Comparison of ENCODE assay signal across 9 mouse cellular contexts in the genomic region with DNA sequence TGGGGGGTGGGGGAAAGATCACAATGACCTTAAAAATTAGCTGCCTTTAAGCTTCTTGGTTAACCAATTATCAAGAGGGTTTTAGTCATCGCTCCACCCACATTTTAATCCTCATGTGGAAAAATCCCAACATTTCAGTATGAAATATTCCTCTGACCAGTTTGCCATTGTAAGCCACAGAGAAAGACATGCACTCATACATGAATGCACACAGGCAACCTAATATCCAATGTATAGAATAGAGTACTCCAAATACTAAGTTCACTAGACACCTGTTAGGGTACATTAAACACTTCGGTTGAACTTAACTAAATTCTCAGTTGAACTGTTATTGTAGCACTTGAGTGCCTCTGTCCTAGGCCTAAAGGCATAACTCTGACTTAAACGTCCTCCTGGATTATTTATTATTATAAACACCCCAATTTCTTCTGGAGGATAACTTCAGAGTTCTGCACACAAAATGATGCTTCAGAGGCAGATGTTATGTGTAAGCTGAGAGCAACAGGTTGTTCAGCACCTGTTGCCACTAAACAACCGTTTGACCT. TPM values are rescaled to one million over a fixed set of nuclear protein-coding genes. Genes with fewer than 3 reads are reported as not detected.
DNase-seq lines count a peak whose midpoint lies in the region; ATAC-seq and TF ChIP-seq lines count a peak whose summit lies in the region.
"Had no signal": no experiment of that assay in that cellular context is flagged by ENCODE, and none has a peak within 500 bp of the region (broad histone marks: within the 10 kb centered on the region; RNA-seq: fewer than 3 reads in every experiment).

No protein-coding gene starts in this region.

- TF ChIP-seq CTCF in forebrain, postnatal 0 days (IDR thresholded peaks at IDR 0.05; ENCODE audit: low read depth): no peak

- no peaks in the 10 kb centered on the region for H3K27me3 ChIP-seq in heart, embryonic 10.5 days (ENCODE audit: insufficient read depth, poor library complexity, severe bottlenecking)
- H3K27me3 ChIP-seq in forebrain, postnatal 0 days (ENCODE audit: insufficient read depth, low read length): no peaks in the 10 kb centered on the region
- H3K27me3 ChIP-seq in liver, embryonic 15.5 days: peaks cover 28% of the 10 kb centered on the region

- peak overlapping the region; percentile 95; the same call in 1 of the 2 replicates for H3K9ac ChIP-seq in forebrain, postnatal 0 days
- H3K9ac ChIP-seq in liver, embryonic 15.5 days: peak overlapping the region; percentile 90

- peak overlapping the region; percentile 64 for H3K4me2 ChIP-seq in forebrain, postnatal 0 days (ENCODE audit: low read depth)
- peak overlapping the region; percentile 92 for H3K4me2 ChIP-seq in liver, embryonic 15.5 days

- peak overlapping the region; percentile 97 for H3K4me3 ChIP-seq in heart, embryonic 10.5 days
- H3K4me3 ChIP-seq in forebrain, postnatal 0 days (ENCODE audit: low read depth, low read length): peak overlapping the region; percentile 77
- H3K4me3 ChIP-seq in liver, embryonic 15.5 days (replicated peaks): peak overlapping the region; percentile 89

- no peak for DNase-seq in heart, embryonic 10.5 days (ENCODE audit: low spot score)
- no peak for DNase-seq in heart, adult 9 months (ENCODE audit: low spot score in 2 of 2)
- peak; percentile 20 for DNase-seq in A20 (ENCODE audit: low read depth, low spot score)
- DNase-seq in forebrain, postnatal 0 days: no peak
- no peak for DNase-seq in urinary bladder, postnatal 14 days (ENCODE audit: low spot score)
- no peak for DNase-seq in gastrocnemius, postnatal 14 days
- no peak for DNase-seq in frontal cortex, postnatal 36 days (ENCODE audit: low spot score in 2 of 2)

- no peaks in the 10 kb centered on the region for H3K36me3 ChIP-seq in heart, embryonic 10.5 days
- H3K36me3 ChIP-seq in forebrain, postnatal 0 days (ENCODE audit: insufficient read depth): no peaks in the 10 kb centered on the region
- H3K36me3 ChIP-seq in liver, embryonic 15.5 days (replicated peaks): no peaks in the 10 kb centered on the region

- ATAC-seq in forebrain, postnatal 0 days: no peak
- ATAC-seq in liver, embryonic 15.5 days (ENCODE audit: insufficient read depth): no peak
- ATAC-seq: inflammation-experienced regulatory T-cells, adult 6 months had no signal

- intact Hi-C loops in gastrocnemius, postnatal 14 days (cut with DNase I; ENCODE audit: low total_unique reads): loop anchor here (2.0 to 10.0 kb wide), 3 partner anchors 48 to 202 kb away; no protein-coding TSS in a partner anchor

- 61% methylated on average over 4 of the region's 4 CpGs for WGBS in heart, embryonic 10.5 days
- WGBS in forebrain, postnatal 0 days: 73% methylated on average over 4 of the region's 4 CpGs
- 63% methylated on average over 4 of the region's 4 CpGs for WGBS in liver, embryonic 15.5 days (ENCODE audit: insufficient replicate concordance)

- no peaks in the 10 kb centered on the region for H3K9me3 ChIP-seq in heart, embryonic 10.5 days
- H3K9me3 ChIP-seq in forebrain, postnatal 0 days (ENCODE audit: low read length): no peaks in the 10 kb centered on the region
- no peaks in the 10 kb centered on the region for H3K9me3 ChIP-seq in liver, embryonic 15.5 days (replicated peaks)

- peak overlapping the region; percentile 100 for H3K27ac ChIP-seq in heart, embryonic 10.5 days
- H3K27ac ChIP-seq in forebrain, postnatal 0 days (ENCODE audit: low read depth, low read length): no peak overlapping the region
- H3K27ac ChIP-seq in liver, embryonic 15.5 days (replicated peaks): no peak overlapping the region

- peaks cover 67% of the 10 kb centered on the region for H3K4me1 ChIP-seq in heart, embryonic 10.5 days
- peaks cover 43% of the 10 kb centered on the region for H3K4me1 ChIP-seq in forebrain, postnatal 0 days (ENCODE audit: insufficient read depth)
- H3K4me1 ChIP-seq in liver, embryonic 15.5 days (replicated peaks): peaks cover 70% of the 10 kb centered on the region

RNA-seq across cellular contexts. Expression of a gene that starts 1.9 kb away (rescaled TPM):
- polyA plus RNA-seq in heart, embryonic 10.5 days (2016; fragmentation: Nextera tagmentation; extraction: Ambion mirVana): 164 and 228 TPM in 2 replicates
- total RNA-seq in forebrain, postnatal 0 days (2014; rRNA removed): 160 and 199 TPM in 2 replicates
- 50.2 and 53.7 TPM in 2 replicates for polyA plus RNA-seq in forebrain, postnatal 0 days (2015; fragmentation: Nextera tagmentation; extraction: Ambion mirVana)
- polyA plus RNA-seq in liver, embryonic 15.5 days (2015; fragmentation: Nextera tagmentation; extraction: Ambion mirVana): 41.9 and 44.5 TPM in 2 replicates
- total RNA-seq in gastrocnemius, postnatal 14 days (2021): 10 to 100 TPM; 54.3 to 64.5 TPM
